ENCODE assay signal across 30 mouse cellular contexts in genomic region chr10:54017904-54018454, GRCm38 (mm10). TPM values are rescaled to one million over a fixed set of nuclear protein-coding genes. Genes with fewer than 3 reads are reported as not detected.
A peak's percentile ranks its signal among the peaks of the same experiment; 100 is the strongest.
DNase-seq lines count a peak whose midpoint lies in the region; ATAC-seq and TF ChIP-seq lines count a peak whose summit lies in the region.
"Had no signal": no experiment of that assay in that cellular context is flagged by ENCODE, and none has a peak within 500 bp of the region (broad histone marks: within the 10 kb centered on the region; RNA-seq: fewer than 3 reads in every experiment).

No protein-coding gene starts in this region.

- H3K79me2 ChIP-seq in CH12.LX (replicated peaks; ENCODE audit: control insufficient read depth, extremely low read depth, insufficient read depth, poor library complexity, severe bottlenecking) = peaks cover 58% of the 10 kb centered on the region

- no peaks in the 10 kb centered on the region for H3K9me3 ChIP-seq in kidney, embryonic 14.5 days (ENCODE audit: control insufficient read depth, low read length)
- no peaks in the 10 kb centered on the region for H3K9me3 ChIP-seq in CH12.LX (replicated peaks; ENCODE audit: low read length)
- H3K9me3 ChIP-seq: forebrain, embryonic 12.5 days; hindbrain, embryonic 13.5 days; limb, embryonic 12.5 days; liver, embryonic 12.5 days; midbrain, embryonic 13.5 days; neural tube, embryonic 13.5 days; stomach, embryonic 15.5 days had no signal

- H3K4me3 ChIP-seq in kidney, embryonic 14.5 days (ENCODE audit: low read length) = no peak overlapping the region
- H3K4me3 ChIP-seq in CH12.LX (replicated peaks in 1 of 3; ENCODE audit: low read depth in 2 of 3, low read length in 2 of 3, poor library complexity in 1 of 3) = no peak overlapping the region
- H3K4me3 ChIP-seq: erythroblast, embryonic 14.5 days; forebrain, embryonic 12.5 days; hindbrain, embryonic 13.5 days; limb, embryonic 12.5 days; liver, embryonic 12.5 days; midbrain, embryonic 13.5 days; neural tube, embryonic 13.5 days; stomach, embryonic 15.5 days had no signal

- no peak for TF ChIP-seq POLR2A in CH12.LX (IDR thresholded peaks at IDR 0.05; ENCODE audit: low read depth, low read length)

- H3K9ac ChIP-seq in kidney, embryonic 14.5 days (ENCODE audit: low read depth, low read length) = no peak overlapping the region
- H3K9ac ChIP-seq in CH12.LX (ENCODE audit: insufficient read depth, low read depth) = no peak overlapping the region; the same call in 1 of the 2 replicates
- H3K9ac ChIP-seq: forebrain, embryonic 12.5 days; forebrain, postnatal 0 days; hindbrain, embryonic 13.5 days; limb, embryonic 12.5 days; liver, embryonic 12.5 days; liver, postnatal 0 days; midbrain, embryonic 13.5 days; neural tube, embryonic 13.5 days; stomach, embryonic 15.5 days had no signal

- 60% methylated on average over 5 of the region's 5 CpGs for WGBS in kidney, embryonic 14.5 days

- no peaks in the 10 kb centered on the region for H3K27me3 ChIP-seq in kidney, embryonic 14.5 days (ENCODE audit: control insufficient read depth, insufficient read depth, low read length)
- no peaks in the 10 kb centered on the region for H3K27me3 ChIP-seq in CH12.LX (replicated peaks)
- no peaks in the 10 kb centered on the region for H3K27me3 ChIP-seq in splenic B cell, adult 2 months (ENCODE audit: control insufficient read depth, insufficient read depth, low read length, poor library complexity, severe bottlenecking)
- H3K27me3 ChIP-seq: forebrain, embryonic 12.5 days; hindbrain, embryonic 13.5 days; limb, embryonic 12.5 days; liver, embryonic 12.5 days; midbrain, embryonic 13.5 days; neural tube, embryonic 13.5 days; stomach, embryonic 15.5 days had no signal

- no peak for TF ChIP-seq CTCF in CH12.LX (conservative IDR thresholded peaks at IDR 0.05 in 1 of 2, IDR thresholded peaks at IDR 0.05 in 1 of 2; ENCODE audit: low read depth in 2 of 2, low read length in 2 of 2)

- in situ Hi-C loops in CH12.LX (cut with MboI; ENCODE audit: low pct_ligation_motif_present, low pct_unique_long_range_greater_than_20kb, low sequenced_read_pairs) = no loop called here

- no peaks in the 10 kb centered on the region for H3K36me3 ChIP-seq in kidney, embryonic 14.5 days (ENCODE audit: control insufficient read depth, insufficient read depth, low read length)
- H3K36me3 ChIP-seq in CH12.LX (replicated peaks in 1 of 2; ENCODE audit: control insufficient read depth in 1 of 2, insufficient read depth in 1 of 2, low read length in 1 of 2) = peaks cover 40 to 76% of the 10 kb centered on the region in 2 experiments
- H3K36me3 ChIP-seq in splenic B cell, adult 2 months (ENCODE audit: control insufficient read depth, insufficient read depth, low read length, poor library complexity, severe bottlenecking) = peaks cover 5% of the 10 kb centered on the region; the same call in 1 of the 2 replicates
- H3K36me3 ChIP-seq: forebrain, embryonic 12.5 days; hindbrain, embryonic 13.5 days; limb, embryonic 12.5 days; midbrain, embryonic 13.5 days; neural tube, embryonic 13.5 days; stomach, embryonic 15.5 days had no signal

- no peak overlapping the region for H3K27ac ChIP-seq in kidney, embryonic 14.5 days (ENCODE audit: low read depth, low read length)
- H3K27ac ChIP-seq in CH12.LX (ENCODE audit: insufficient read depth, low read depth) = peak overlapping the region; percentile 31; the same call in 1 of the 2 replicates
- H3K27ac ChIP-seq: forebrain, embryonic 12.5 days; hindbrain, embryonic 13.5 days; limb, embryonic 12.5 days; liver, embryonic 12.5 days; midbrain, embryonic 13.5 days; neural tube, embryonic 13.5 days; stomach, embryonic 15.5 days had no signal

- DNase-seq in kidney, adult 18-20 months = no peak
- no peak for DNase-seq in CH12.LX (ENCODE audit: extremely low read depth)
- DNase-seq in forelimb bud, embryonic 11.5 days (ENCODE audit: low read depth, low spot score) = peak; percentile 13
- peak; percentile 29 for DNase-seq in splenic B cell, adult 2 months (ENCODE audit: low read depth, low spot score)
- no peak for DNase-seq in left cerebral cortex, adult 8-10 months (ENCODE audit: low spot score in 2 of 2)
- DNase-seq in ovary, postnatal 36 days (ENCODE audit: low spot score) = no peak
- DNase-seq: adrenal gland, adult 8-10 months; B cell, adult 2 months; cerebellum, adult 2 months; cerebellum, postnatal 14 days; forebrain, postnatal 0 days; gastrocnemius, postnatal 10 days; heart, adult 18-20 months; heart, postnatal 4 days; kidney, postnatal 10 days; layer of hippocampus, adult 9-11 months; liver, postnatal 0 days; lung, postnatal 36 days; thymus, adult 18-20 months; thymus, postnatal 36 days had no signal

- H3K4me1 ChIP-seq in kidney, embryonic 14.5 days (ENCODE audit: control insufficient read depth, insufficient read depth, low read length) = no peaks in the 10 kb centered on the region
- peaks cover 13 to 84% of the 10 kb centered on the region in 2 experiments for H3K4me1 ChIP-seq in CH12.LX (ENCODE audit: control insufficient read depth in 1 of 2, insufficient read depth in 2 of 2)
- H3K4me1 ChIP-seq: forebrain, embryonic 12.5 days; hindbrain, embryonic 13.5 days; limb, embryonic 12.5 days; liver, embryonic 12.5 days; neural tube, embryonic 13.5 days; stomach, embryonic 15.5 days had no signal

- no peak for TF ChIP-seq EP300 in CH12.LX (IDR thresholded peaks at IDR 0.05; ENCODE audit: low read length)

- peak; percentile 73 for ATAC-seq in kidney, embryonic 14.5 days (ENCODE audit: low FRiP score, low TSS enrichment)
- ATAC-seq: forebrain, postnatal 0 days; liver, embryonic 12.5 days; liver, postnatal 0 days; midbrain, embryonic 13.5 days had no signal

- no peak overlapping the region for H3K4me2 ChIP-seq in kidney, embryonic 14.5 days (replicated peaks; ENCODE audit: low read depth, low read length)
- no peak overlapping the region for H3K4me2 ChIP-seq in CH12.LX (ENCODE audit: insufficient read depth, low read depth, poor library complexity, severe bottlenecking)
- H3K4me2 ChIP-seq: forebrain, embryonic 12.5 days; heart, embryonic 11.5 days; hindbrain, embryonic 13.5 days; limb, embryonic 12.5 days; liver, embryonic 12.5 days; midbrain, embryonic 13.5 days; neural tube, embryonic 13.5 days; stomach, embryonic 15.5 days had no signal

- no peak for TF ChIP-seq RAD21 in CH12.LX (IDR thresholded peaks at IDR 0.05; ENCODE audit: low read depth, low read length)

- dilution Hi-C loops in CH12.LX (cut with MboI; ENCODE audit: extremely low pct_ligation_motif_present, extremely low pct_unique_long_range_greater_than_20kb, low sequenced_read_pairs) = no loop called here

TF ChIP-seq in CH12.LX, 34 proteins besides CTCF, POLR2A, EP300 and RAD21:
- TF ChIP-seq ETS1 (conservative IDR thresholded peaks at IDR 0.05; ENCODE audit: low read depth, low read length) (no peak), IRF4 (IDR thresholded peaks at IDR 0.05; ENCODE audit: low read depth, low read length) (no peak), ZNF384 (IDR thresholded peaks at IDR 0.05; ENCODE audit: low read depth, low read length) (no peak), JUN (IDR thresholded peaks at IDR 0.05; ENCODE audit: insufficient read depth, low read depth, low read length) (no peak), SIN3A (IDR thresholded peaks at IDR 0.05; ENCODE audit: low read length) (no peak), KAT2A (IDR thresholded peaks at IDR 0.05; ENCODE audit: insufficient replicate concordance, low read length) (no peak), PAX5 (IDR thresholded peaks at IDR 0.05; ENCODE audit: low read length) (no peak), POLR2AphosphoS2 (IDR thresholded peaks at IDR 0.05; ENCODE audit: low read depth, low read length) (no peak)

RNA-seq across cellular contexts. Expression of gene Man1a, which starts 58.4 kb away (rescaled TPM):
- 12.0 and 13.9 TPM in 2 replicates for polyA plus RNA-seq in kidney, embryonic 14.5 days (2014; fragmentation: Nextera tagmentation; extraction: Ambion mirVana)
- total RNA-seq in CH12.LX (2012; rRNA removed) (187 and 191 TPM in 2 replicates), CH12.LX (2014; rRNA removed) (211 and 215 TPM in 2 replicates)
- polyA plus RNA-seq in CH12.LX (2012; ENCODE audit: insufficient read length, low read depth) = 104 and 112 TPM in 2 replicates
- 10 to 100 TPM; 28.0 to 28.9 (median 28.7) TPM for total RNA-seq in left cerebral cortex, adult 8-10 months (2022)

Comparison
In these comparisons a context has a peak if more than half of its experiments do, and no peak if none do; other contexts are left out.
1. DNase-seq: peak in forelimb bud, embryonic 11.5 days (single experiment) and splenic B cell, adult 2 months (single experiment); none in kidney, adult 18-20 months (single experiment), CH12.LX (single experiment), left cerebral cortex, adult 8-10 months (0 of 2) and ovary, postnatal 36 days (single experiment).
2. RNA of gene Man1a, which starts 58.4 kb away (total RNA-seq): 187 to 215 TPM in CH12.LX; 28.0 to 28.9 TPM in left cerebral cortex, adult 8-10 months; every median in the first group is over 4 times any median in the second.